Mouse (Mus musculus) embryonic facial prominence, embryonic 11.5 days (tissue): Measurements from ENCODE around the gene Spry1. TPM values are rescaled to one million over a fixed set of nuclear protein-coding genes. Genes with fewer than 3 reads are reported as not detected.

Experiments used
- ATAC-seq: fragments of 200-750 bp; cut with Nextera tagmentation; replicated peaks from 2 replicates; pipeline ENCODE4 v1.8.0; 2017; ENCODE audit warnings: low read depth; ENCODE audit not compliant: insufficient number of reproducible peaks, low FRiP score, low TSS enrichment
- DNase-seq: peaks from one replicate; pipeline ENCODE4 v3.0.0-alpha.2; 2015; ENCODE audit warnings: low spot score
- H3K27ac ChIP-seq: fragments of 300-500 bp; sonication (generic); replicated peaks from 2 replicates; pipeline ENCODE4 v1.5.1; 2014; ENCODE audit warnings: mild to moderate bottlenecking, low read depth, low read length, control low read depth
- H3K27me3 ChIP-seq: fragments of 300-500 bp; sonication (generic); 2 replicates; pipeline ENCODE4 v1.6.1; 2014; ENCODE audit warnings: mild to moderate bottlenecking, low read length, moderate library complexity, mixed read lengths; ENCODE audit not compliant: control insufficient read depth, insufficient read depth
- H3K36me3 ChIP-seq: fragments of 300-500 bp; sonication (generic); replicated peaks from 2 replicates; pipeline ENCODE4 v1.6.1; 2014; ENCODE audit warnings: low read depth, mild to moderate bottlenecking, low read length, moderate library complexity, mixed read lengths; ENCODE audit not compliant: control insufficient read depth, insufficient read depth
- H3K4me1 ChIP-seq: fragments of 300-500 bp; sonication (generic); 2 replicates; pipeline ENCODE4 v1.6.1; 2014; ENCODE audit warnings: low read length, mixed read lengths; ENCODE audit not compliant: control insufficient read depth, insufficient read depth
- H3K4me2 ChIP-seq: fragments of 300-500 bp; sonication (generic); 2 replicates; pipeline ENCODE4 v1.6.1; 2014; ENCODE audit warnings: low read depth, mild to moderate bottlenecking, control low read depth, low read length, moderate library complexity
- H3K4me3 ChIP-seq: fragments of 300-500 bp; sonication (generic); 2 replicates; pipeline ENCODE4 v1.5.1; 2014; ENCODE audit warnings: low read depth, low read length, control low read depth
- H3K9ac ChIP-seq: fragments of 300-500 bp; sonication (generic); replicated peaks from 2 replicates; pipeline ENCODE4 v1.6.1; 2014; ENCODE audit warnings: mild to moderate bottlenecking, control low read depth, low read length
- H3K9me3 ChIP-seq: fragments of 300-500 bp; sonication (generic); replicated peaks from 2 replicates; pipeline ENCODE4 v1.6.1; 2016; ENCODE audit warnings: mild to moderate bottlenecking, low read length, inconsistent platforms, mixed read lengths; ENCODE audit not compliant: control insufficient read depth
- WGBS: fragments of 180-500 bp; shearing (Covaris S2); extraction: QIAGEN DNeasy Blood & Tissue Kit; methylation state at CpG from one replicate; pipeline ENCODE4 v1.1.7; 2014; 5-methylcytosine and 5-hydroxymethylcytosine counted together
- polyA plus RNA-seq: library from polyadenylated mRNA; unstranded; fragments of >200 nt; fragmentation: Nextera tagmentation; extraction: Ambion mirVana; gene quantifications from 2 replicates; pipeline ENCODE4 v1.2.1, GENCODE M21; 2014

The Spry1 gene
- polyA plus RNA-seq, 1 experiment from 2014 or later = 15.1 TPM

GRCm38 (mm10) chr3:37642681-37643214 is 3.0 kb downstream of the Spry1 start:
- Histone ChIP-seq H3K4me2 (peak overlapping the region; percentile 24), H3K4me1 (peaks cover 4% of the 10 kb centered on the region), H3K36me3 (no peaks in the 10 kb centered on the region; the same call in none of the 2 replicates), H3K9ac (no peak overlapping the region), H3K9me3 (no peaks in the 10 kb centered on the region), H3K4me3 (no peak overlapping the region; the same call in 1 of the 2 replicates), H3K27ac (no peak overlapping the region), H3K27me3 (no peaks in the 10 kb centered on the region; the same call in 1 of the 2 replicates)
- ATAC-seq = no peak
- WGBS = 78% methylated on average over 21 of the region's 21 CpGs
- DNase-seq = no peak

- Histone ChIP-seq H3K27ac (no peak overlapping the region), H3K4me3 (no peak overlapping the region), H3K27me3 (no peaks in the 10 kb centered on the region; the same call in 1 of the 2 replicates), H3K36me3 (no peaks in the 10 kb centered on the region; the same call in none of the 2 replicates), H3K9me3 (no peaks in the 10 kb centered on the region), H3K4me2 (no peak overlapping the region), H3K4me1 (peaks cover 4% of the 10 kb centered on the region), H3K9ac (no peak overlapping the region)
- ATAC-seq (no peak), DNase-seq (no peak)
- WGBS = 88% methylated on average over 13 of the region's 13 CpGs
Observed at GRCm38 (mm10) chr3:37643411-37643810, 3.7 kb downstream of the Spry1 start.

DNA sequence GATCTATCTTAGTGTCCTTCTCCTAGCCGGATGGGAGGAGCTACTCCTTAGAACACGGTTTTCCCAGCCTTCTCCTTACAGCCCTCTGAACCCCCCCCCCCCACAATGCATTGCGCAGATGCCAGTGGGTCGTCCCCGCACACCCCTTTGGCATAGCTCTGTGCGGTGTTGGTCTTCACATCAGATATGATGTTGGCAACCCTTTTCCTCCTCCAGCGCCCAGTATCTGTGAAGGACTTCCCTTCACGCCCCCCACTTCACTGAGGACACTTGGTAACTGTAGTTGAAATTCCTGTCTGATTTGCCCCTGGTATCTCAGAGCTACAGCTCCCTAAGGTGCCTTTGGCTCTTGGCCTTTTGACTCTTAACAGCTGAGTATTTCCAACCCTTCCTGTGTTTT is 4.2 kb downstream of the Spry1 start:
- DNase-seq (no peak), ATAC-seq (no peak)
- H3K27me3 ChIP-seq = no peaks in the 10 kb centered on the region; the same call in 1 of the 2 replicates
- no peak overlapping the region for H3K27ac ChIP-seq
- H3K4me3 ChIP-seq = no peak overlapping the region
- no peak overlapping the region for H3K4me2 ChIP-seq
- H3K9ac ChIP-seq = no peak overlapping the region
- peaks cover 4% of the 10 kb centered on the region for H3K4me1 ChIP-seq
- WGBS = 85% methylated on average over 8 of the region's 8 CpGs
- H3K9me3 ChIP-seq = no peaks in the 10 kb centered on the region
- no peaks in the 10 kb centered on the region; the same call in none of the 2 replicates for H3K36me3 ChIP-seq

- H3K27me3 ChIP-seq = no peaks in the 10 kb centered on the region; the same call in 1 of the 2 replicates
- peaks cover 4% of the 10 kb centered on the region for H3K4me1 ChIP-seq
- H3K4me3 ChIP-seq = no peak overlapping the region
- no peak overlapping the region for H3K9ac ChIP-seq
- ATAC-seq (no peak), DNase-seq (no peak)
- 81% methylated on average over 6 of the region's 6 CpGs for WGBS
- no peaks in the 10 kb centered on the region for H3K9me3 ChIP-seq
- no peak overlapping the region for H3K27ac ChIP-seq
- no peaks in the 10 kb centered on the region; the same call in none of the 2 replicates for H3K36me3 ChIP-seq
- H3K4me2 ChIP-seq = no peak overlapping the region
Observed at GRCm38 (mm10) chr3:37645061-37645460, 5.3 kb downstream of the Spry1 start.

DNA sequence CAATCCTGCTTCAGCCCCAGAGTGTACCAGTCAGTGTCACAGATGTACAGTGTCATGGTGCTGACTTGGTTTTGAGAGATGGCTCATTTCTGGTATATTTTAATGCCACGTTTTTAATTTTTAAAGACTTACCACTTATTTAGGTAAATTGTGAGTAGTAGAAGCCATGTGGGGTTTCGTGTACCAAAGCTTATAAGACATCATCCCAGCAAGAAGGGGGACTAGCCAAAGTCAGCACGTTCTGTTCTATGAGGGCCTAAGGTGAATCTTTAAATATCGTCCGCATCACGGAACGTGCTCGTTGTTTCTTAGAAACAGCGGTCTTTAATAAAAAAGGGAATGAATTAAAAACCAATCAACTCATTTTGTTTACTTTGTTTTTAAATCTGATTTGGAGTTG is 6.5 kb downstream of the Spry1 start:
- H3K27me3 ChIP-seq = no peaks in the 10 kb centered on the region
- H3K4me2 ChIP-seq = no peak overlapping the region
- peaks cover 4% of the 10 kb centered on the region for H3K4me1 ChIP-seq
- no peak overlapping the region for H3K9ac ChIP-seq
- no peak for DNase-seq
- ATAC-seq = no peak
- WGBS = 94% methylated on average over 9 of the region's 9 CpGs
- H3K36me3 ChIP-seq = no peaks in the 10 kb centered on the region; the same call in none of the 2 replicates
- no peaks in the 10 kb centered on the region for H3K9me3 ChIP-seq
- H3K4me3 ChIP-seq = no peak overlapping the region
- no peak overlapping the region for H3K27ac ChIP-seq

GRCm38 (mm10) chr3:37647225-37647624 is 7.5 kb downstream of the Spry1 start:
- Histone ChIP-seq H3K27me3 (no peaks in the 10 kb centered on the region), H3K36me3 (no peaks in the 10 kb centered on the region; the same call in none of the 2 replicates), H3K9ac (no peak overlapping the region), H3K4me3 (no peak overlapping the region), H3K4me1 (peaks cover 4% of the 10 kb centered on the region), H3K27ac (no peak overlapping the region), H3K4me2 (no peak overlapping the region), H3K9me3 (no peaks in the 10 kb centered on the region)
- WGBS = 83% methylated on average over 10 of the region's 10 CpGs
- DNase-seq (no peak), ATAC-seq (no peak)

- DNase-seq (no peak), ATAC-seq (no peak)
- H3K4me1 ChIP-seq = no peaks in the 10 kb centered on the region; the same call in 1 of the 2 replicates
- no peak overlapping the region for H3K4me2 ChIP-seq
- H3K27me3 ChIP-seq = no peaks in the 10 kb centered on the region
- whole genome bisulfite sequencing = 81% methylated on average over 13 of the region's 13 CpGs
- no peak overlapping the region for H3K9ac ChIP-seq
- no peak overlapping the region for H3K27ac ChIP-seq
- no peaks in the 10 kb centered on the region; the same call in none of the 2 replicates for H3K36me3 ChIP-seq
- no peaks in the 10 kb centered on the region for H3K9me3 ChIP-seq
- no peak overlapping the region for H3K4me3 ChIP-seq
Observed at GRCm38 (mm10) chr3:37648244-37648643, 8.5 kb downstream of the Spry1 start.

- Histone ChIP-seq H3K36me3 (no peaks in the 10 kb centered on the region), H3K4me1 (no peaks in the 10 kb centered on the region; the same call in 1 of the 2 replicates), H3K27me3 (no peaks in the 10 kb centered on the region), H3K27ac (no peak overlapping the region), H3K4me3 (no peak overlapping the region), H3K9me3 (no peaks in the 10 kb centered on the region), H3K9ac (no peak overlapping the region), H3K4me2 (no peak overlapping the region)
- 78% methylated on average over 6 of the region's 6 CpGs for WGBS
- DNase-seq = no peak
- no peak for ATAC-seq
Observed at GRCm38 (mm10) chr3:37649281-37649680, 9.5 kb downstream of the Spry1 start.
